Mouse (Mus musculus): ENCODE measurements around the gene Jmjd7.

The Jmjd7 gene

DNA sequence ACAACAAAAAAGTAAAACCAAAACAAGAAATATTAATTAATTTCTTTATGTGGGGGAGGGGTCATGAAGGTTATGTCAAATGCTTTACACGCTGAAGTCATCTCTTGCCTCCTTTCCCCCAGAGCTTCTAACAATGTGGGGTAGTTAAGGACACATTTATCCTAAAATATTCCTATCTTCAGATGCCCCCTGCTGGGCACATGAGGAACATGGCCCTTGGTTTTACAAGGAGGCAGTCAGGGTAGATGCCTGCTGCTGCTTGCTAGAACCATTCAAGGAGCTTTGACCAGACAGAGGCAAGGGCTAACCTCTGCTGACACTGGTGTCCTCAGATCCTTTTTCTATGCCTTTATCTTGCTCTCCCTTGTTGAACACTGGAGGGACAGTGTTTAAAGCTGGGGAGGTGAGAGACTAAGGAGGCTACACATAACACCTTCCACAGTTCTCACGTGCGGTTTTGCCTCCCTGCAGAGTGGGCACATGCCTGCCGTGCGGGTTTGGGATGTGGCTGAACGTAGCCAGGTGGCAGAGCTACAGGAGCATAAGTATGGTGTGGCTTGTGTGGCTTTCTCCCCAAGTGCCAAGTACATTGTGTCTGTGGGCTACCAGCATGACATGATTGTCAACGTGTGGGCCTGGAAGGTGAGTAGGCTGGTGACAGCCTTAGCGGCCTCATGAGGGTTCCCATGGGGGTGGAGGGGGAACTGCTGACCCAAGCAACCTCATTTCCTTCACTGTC is 15.7 kb upstream of the Jmjd7 start:
- DNase-seq (ENCODE audit: low read depth, low spot score) = peak; percentile 40

DNA sequence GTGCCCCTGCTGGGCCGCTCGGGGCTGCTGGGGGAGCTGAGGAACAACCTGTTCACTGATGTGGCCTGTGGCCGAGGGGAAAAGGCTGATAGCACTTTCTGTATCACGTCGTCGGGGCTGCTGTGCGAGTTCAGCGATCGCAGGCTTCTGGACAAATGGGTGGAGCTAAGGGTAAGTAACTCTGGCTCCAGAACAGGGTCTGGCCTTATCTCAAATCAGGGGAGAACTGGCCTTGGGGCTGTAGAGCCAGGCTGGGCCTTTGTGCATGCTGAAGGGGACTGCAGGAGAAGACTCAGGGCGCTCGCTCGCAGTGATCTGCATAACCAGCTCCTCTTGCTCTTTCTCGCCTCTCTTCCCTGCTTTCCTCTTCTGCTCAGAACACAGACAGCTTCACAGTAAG is 14.4 kb upstream of the Jmjd7 start:
- no peak for DNase-seq (ENCODE audit: low read depth, low spot score)

DNA sequence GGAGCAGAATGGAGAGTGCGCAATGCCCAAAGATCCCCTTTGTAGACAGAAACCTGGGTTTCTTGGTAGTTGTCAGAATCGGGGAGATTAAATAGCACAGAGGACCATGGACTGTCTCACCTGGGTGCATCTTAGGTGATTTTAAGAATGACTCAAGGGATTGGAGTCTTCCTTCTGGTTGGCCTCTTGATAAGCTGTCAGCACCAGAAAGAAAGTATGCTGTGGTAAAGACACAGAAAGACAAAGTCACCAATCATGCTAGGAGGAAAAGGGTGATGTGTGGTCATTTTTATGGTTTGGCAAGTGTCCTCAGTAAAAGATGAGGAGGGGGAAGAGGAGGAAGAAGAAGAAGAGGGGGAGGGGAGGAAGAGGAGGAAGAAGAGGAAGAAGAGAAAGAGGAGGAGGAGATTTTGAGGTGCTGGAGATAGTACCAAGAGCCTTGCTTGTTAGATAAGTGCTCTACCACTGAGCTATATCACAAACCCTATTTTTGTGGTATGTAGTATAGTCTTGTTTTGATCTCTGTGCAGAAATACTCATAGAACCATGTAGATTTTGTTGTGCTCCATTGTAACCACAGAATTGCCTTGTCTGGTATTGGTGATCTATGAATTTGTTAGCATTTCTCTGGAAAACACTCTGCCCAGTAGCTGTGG is 13.3 kb upstream of the Jmjd7 start:
- DNase-seq (ENCODE audit: low read depth, low spot score) = no peak

DNA sequence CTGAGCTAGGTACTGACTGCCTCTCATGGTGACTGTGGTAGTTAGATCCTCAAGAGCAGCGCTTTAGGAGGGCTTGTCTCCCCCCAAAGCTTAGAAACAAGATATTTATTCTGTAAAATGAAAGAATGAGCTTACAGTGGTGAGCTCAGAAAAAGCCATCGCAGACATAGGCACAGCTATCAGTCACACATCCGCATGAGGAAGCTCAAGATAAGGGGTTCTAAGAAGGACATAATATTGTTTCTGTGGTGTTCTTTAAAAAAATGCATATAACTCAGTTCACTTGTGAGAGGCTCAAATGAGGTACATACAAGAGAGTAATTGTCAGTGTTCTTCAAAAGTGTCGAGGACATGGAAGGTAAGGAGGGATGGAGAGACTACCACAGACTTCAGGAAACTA is 11.4 kb upstream of the Jmjd7 start:
- no peak for DNase-seq (ENCODE audit: low read depth, low spot score)

GRCm38 (mm10) chr2:120017599-120017998 is 9.7 kb upstream of the Jmjd7 start:
- no peak for DNase-seq (ENCODE audit: low read depth, low spot score)

GRCm38 (mm10) chr2:120024337-120024736 is 2.9 kb upstream of the Jmjd7 start:
- no peak for DNase-seq (ENCODE audit: low read depth, low spot score)

GRCm38 (mm10) chr2:120027950-120028331 is 658 bp downstream of the Jmjd7 start:
- DNase-seq (ENCODE audit: low read depth, low spot score) = no peak

DNA sequence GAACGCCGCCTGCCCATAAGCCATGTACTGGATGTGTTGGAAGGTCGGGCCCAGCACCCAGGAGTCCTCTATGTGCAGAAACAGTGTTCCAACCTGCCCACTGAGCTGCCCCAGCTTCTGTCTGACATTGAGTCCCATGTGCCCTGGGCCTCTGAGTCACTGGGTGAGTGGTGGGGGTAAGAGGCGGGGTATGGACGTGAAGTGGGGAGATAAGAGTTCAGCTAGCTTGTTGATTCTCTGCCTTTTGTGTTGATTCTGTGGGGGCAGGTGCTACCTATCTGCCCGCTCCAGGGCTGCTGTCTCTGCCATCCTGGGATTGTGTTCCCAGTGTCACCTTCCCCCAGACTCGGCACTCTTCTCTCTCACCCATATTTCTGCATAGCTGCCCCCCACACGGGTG is 3.1 kb downstream of the Jmjd7 start:
- no peak for DNase-seq (ENCODE audit: low read depth, low spot score)

DNA sequence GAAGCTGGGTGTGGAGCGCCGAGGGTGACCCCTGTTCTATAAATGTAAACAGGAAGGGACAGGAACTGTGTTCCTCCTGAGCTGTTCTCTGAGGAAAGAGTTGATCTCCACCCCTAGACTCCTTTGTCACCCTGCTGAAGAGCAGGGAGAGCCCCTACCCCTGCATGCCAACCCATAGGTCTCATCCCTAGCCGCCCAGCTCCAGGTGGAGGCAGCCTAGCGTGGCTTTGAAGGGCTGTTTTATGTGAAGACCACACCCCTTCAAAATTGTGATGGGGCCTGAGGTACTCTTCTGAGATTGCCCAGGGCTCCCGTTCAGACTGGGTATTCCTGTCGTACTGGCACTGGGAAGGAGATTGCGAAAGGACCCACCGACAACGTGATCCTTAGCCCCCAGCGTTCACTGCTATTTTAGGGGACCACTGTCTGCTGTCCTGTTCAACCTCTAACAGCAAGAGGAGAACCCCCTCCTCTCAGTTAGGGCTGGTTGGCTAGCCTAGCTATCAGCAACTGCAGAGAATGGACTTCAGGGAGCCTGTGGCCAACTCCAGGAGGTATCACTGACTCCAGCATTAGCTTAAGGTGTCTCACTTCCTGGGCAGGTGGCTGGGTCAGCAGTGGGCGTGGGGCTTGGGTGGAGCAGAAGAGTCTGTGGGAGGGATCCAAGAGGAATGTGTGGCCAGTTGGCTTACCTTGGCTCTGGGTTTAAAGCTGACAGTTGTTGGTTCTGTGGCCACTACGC is 5.6 kb downstream of the Jmjd7 start, which contains the start of gene Pla2g4b:
TSS of gene Pla2g4b (plus strand) at position 692 of the 742 bp plus-strand sequence.
- no peak for DNase-seq (ENCODE audit: low read depth, low spot score)

DNA sequence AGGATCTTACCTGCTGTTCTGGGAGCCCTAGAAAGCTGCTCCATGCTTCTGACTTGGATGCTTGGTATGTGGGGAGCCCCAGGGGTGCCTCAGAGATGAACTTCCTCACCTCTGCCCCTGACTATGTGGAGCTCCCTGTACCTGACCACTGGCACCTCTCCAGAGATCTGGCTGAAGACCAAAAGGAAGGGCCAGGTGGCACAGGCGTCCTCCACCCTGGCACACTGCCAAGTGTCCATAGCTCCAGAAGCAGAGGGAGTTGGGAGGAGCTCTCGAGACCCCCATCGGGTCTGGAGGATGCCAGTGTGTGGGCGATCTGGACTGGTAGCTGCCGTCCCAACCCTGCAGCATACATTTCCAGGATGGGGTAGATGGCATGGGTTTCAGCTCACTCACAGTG is 6.4 kb downstream of the Jmjd7 start:
- no peak for DNase-seq (ENCODE audit: low read depth, low spot score)

DNA sequence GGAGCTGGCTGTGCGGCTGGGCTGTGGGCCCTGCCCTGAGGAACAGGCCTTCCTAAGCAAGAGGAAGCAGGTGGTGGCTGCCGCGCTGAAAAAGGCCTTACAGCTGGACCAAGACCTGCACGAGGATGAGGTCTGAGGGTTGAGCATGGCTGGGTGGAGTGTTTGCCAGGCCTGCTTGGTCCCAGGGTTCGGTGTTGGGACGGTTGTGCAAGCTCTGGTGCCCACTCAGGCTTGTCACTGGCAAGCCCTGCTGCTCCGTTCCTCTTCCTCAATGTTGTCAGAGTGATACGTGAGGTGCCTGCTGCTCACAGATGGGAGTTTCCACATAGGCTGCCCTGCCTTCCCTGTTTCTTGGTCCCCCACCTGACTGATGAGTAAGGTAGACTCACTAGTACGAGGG is 10.5 kb downstream of the Jmjd7 start:
- no peak for DNase-seq (ENCODE audit: low read depth, low spot score)

DNA sequence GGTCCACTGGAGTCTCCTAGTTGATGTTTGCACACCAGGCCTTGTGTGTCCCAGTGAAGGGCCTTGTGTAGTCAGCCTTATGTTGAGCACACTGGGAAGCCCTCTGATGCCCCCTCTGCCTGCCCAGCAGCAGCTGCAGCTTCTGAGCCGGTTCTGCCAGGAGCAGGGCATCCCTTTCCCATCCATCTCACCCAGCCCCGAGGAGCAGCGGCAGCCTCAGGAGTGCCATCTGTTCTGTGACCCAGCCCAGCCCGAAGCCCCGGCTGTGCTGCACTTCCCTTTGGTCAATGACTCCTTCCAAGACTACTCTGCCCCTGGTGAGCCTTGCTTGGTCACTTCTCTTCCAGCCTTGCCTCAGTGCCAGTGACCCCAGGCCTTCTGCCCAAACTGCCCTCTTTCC is 13.7 kb downstream of the Jmjd7 start:
- DNase-seq (ENCODE audit: low read depth, low spot score) = no peak

GRCm38 (mm10) chr2:120044101-120044603 is 16.9 kb downstream of the Jmjd7 start:
- DNase-seq (ENCODE audit: low read depth, low spot score) = no peak

DNA sequence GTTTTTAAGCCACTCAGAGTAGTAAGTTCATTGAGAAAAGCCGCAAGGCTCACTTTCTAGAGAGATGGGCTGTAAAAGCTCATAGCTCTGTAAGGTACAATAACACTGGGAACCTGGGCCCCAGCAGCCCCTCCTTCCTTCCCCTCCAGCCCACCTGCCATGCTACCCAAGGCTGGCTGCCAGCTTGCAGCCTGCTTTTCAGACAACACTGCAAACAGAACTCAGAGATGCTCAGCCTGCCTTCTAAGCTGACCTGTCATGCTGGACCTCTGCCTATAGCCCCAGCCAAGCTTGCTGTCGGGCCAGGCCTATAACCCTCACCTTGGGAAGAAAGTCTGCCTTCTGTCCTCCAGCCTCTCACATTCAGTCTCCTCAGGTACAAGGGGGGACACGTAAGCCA is 17.4 kb downstream of the Jmjd7 start:
- DNase-seq (ENCODE audit: low read depth, low spot score) = no peak

DNA sequence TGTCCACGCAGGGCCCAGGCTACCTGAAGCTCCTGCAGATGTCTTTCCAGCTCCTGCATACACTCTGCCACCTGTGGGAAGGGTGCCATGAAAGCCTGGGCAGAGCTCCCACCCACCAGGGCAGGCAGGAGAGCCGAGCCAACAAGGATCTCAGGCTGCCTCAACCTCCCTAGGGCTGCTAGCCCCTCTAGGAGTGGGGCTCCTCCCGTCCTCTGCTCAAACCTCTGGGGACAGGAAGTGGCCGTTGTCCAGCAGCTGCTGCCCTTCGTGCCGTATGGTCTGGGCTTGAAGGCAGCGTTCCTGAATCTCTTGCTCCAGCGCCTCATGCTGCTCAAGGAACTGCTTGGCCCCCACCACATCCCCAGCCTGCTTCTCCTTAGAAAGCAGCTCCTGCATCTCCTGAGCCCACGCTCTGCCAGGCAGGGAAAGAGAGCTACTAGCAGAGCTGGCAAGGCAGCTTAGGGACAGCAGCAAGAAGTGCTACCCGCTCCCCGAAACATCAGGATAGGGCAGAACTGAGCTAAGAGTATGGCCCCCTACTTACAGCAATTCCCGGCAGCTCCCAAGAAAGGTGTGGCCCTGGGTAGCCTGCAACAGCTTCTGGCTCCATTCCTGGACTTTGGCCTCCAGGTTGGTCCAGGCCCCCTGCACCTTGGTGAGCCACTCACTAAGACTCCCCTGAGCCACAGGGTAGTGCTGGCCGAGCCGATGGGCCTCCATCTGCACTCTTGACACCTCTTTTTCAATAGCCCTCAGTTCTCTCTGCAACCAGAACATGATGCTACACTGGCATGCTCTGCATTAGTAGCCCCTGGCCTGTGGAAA is 19.4 kb downstream of the Jmjd7 start:
- no peak for DNase-seq (ENCODE audit: low read depth, low spot score)

DNA sequence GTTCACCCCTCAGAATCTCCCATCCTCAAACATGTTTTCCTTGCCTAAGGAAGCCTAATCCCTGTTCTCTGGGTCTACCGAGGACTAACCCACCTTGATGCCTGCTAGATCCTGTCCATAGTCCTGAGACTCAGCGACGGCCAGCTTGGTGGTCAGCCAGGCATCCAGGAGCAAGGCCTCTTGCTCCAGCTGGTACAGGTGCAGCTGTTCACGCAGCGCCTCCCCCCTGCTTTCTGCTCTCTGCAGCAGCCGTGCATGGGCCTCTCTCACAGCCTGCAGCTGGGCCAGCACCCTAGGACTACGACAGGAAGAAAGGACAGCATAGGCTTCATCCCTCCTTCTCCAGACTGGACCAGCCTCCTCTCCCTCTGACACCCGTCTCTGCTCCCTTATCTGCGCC is 20.9 kb downstream of the Jmjd7 start:
- no peak for DNase-seq (ENCODE audit: low read depth, low spot score)

GRCm38 (mm10) chr2:120049632-120050274 is 22.5 kb downstream of the Jmjd7 start:
- DNase-seq (ENCODE audit: low read depth, low spot score) = no peak

GRCm38 (mm10) chr2:120051405-120051804 is 24.1 kb downstream of the Jmjd7 start:
- no peak for DNase-seq (ENCODE audit: low read depth, low spot score)

GRCm38 (mm10) chr2:120054771-120055552 is 27.7 kb downstream of the Jmjd7 start:
- no peak for DNase-seq (ENCODE audit: low read depth, low spot score)

- DNase-seq (ENCODE audit: low read depth, low spot score) = no peak
Observed at GRCm38 (mm10) chr2:120055923-120056322, 28.6 kb downstream of the Jmjd7 start.

Measured in embryo, embryonic 11.5 days (tissue).